Mouse (Mus musculus): ENCODE measurements at regions not wholly inside any gene's neighbourhood (a gene's known extent, or its start where the extent isn't known, plus 50 kb on each side); places are given as distances from the start of the nearest gene placed in this dataset.

DNA sequence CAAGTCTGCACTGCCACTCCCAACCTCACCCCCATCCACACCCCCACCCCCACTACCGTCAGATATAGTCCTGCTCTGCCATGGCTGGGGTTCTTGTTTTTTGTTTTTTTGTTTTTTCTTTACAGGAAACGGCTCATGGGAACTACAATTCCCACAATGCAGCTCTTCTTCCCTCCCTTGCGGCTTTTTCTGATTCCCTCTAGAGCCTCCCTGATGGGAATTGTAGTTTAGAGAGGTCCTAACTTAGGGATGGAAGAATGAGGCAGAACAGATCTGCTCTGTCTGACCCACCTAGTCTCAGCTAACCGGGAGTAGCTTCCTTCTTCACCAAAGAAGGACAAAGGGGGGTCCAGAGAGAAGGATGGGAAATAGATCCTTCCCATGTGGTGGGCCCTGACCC lies 98.7 kb upstream of the Mvb12b start:
- DNase-seq (ENCODE audit: extremely low spot score in 1 of 2, low spot score in 1 of 2) = peak; percentile 51 to 82

- peak in 1 of 2 experiments; percentile 48 for DNase-seq (ENCODE audit: extremely low spot score in 1 of 2, low spot score in 1 of 2)
Observed at GRCm38 (mm10) chr2:33985316-33985715, 97.6 kb upstream of the Mvb12b start.

DNA sequence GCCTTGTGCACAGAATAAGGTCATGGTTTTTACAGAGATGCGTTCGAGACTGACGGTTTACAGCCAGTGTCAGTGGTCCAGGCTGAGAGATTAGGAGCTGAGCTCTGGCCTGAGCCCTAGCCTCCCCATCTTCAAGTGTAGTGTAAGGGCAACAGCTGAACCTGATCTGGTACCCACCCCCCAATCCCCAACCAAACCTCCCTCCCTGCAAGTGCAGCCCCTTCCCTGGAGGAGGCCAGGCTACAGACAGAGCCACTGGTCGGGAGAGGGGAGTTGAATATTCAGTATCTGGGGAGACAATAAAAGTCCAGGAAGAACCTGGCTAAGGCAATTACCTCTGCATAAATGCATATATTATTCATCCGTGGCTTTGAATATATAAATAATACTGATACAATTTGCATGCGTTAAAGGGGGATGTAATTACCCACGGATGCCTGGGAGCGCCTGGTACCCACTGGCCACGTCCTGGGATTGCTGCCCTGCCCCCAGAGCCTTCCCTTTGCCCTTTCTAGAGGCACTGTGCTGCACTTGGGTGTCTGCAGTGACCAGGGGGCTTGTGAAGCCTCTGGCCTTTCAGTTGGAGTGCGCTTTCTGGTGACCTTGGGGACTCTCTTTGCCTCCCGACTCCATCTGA lies 95.5 kb upstream of the Mvb12b start:
- DNase-seq (ENCODE audit: extremely low spot score in 1 of 2, low spot score in 1 of 2) = no peak

GRCm38 (mm10) chr2:33981936-33982335 lies 94.2 kb upstream of the Mvb12b start:
- DNase-seq (ENCODE audit: extremely low spot score in 1 of 2, low spot score in 1 of 2) = no peak

GRCm38 (mm10) chr2:33981321-33981720 lies 93.6 kb upstream of the Mvb12b start:
- DNase-seq (ENCODE audit: extremely low spot score in 1 of 2, low spot score in 1 of 2) = no peak

DNA sequence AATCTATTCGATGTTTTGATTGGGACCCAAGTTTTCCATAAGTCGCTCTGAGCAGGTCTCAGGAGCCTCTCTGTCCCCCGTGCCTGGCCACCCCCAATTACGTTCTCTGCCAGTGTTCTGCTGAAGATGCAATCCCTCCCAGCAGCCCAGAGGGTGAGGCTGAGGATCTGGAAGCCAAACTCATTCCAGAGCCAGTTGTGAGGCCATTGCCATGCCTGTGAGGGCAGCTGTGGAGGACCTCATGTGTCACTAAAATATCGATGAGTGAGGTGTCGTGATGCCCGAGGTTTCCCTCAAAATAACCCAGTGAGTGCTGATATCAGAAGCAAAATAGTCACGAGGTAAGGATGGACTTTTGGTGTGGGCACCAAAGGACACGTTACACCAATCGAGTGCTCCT lies 93.1 kb upstream of the Mvb12b start:
- no peak for DNase-seq (ENCODE audit: extremely low spot score in 1 of 2, low spot score in 1 of 2)

GRCm38 (mm10) chr2:33979276-33979675 lies 91.5 kb upstream of the Mvb12b start:
- no peak for DNase-seq (ENCODE audit: extremely low spot score in 1 of 2, low spot score in 1 of 2)

GRCm38 (mm10) chr2:33978550-33978949 lies 90.8 kb upstream of the Mvb12b start:
- DNase-seq (ENCODE audit: extremely low spot score in 1 of 2, low spot score in 1 of 2) = no peak

DNA sequence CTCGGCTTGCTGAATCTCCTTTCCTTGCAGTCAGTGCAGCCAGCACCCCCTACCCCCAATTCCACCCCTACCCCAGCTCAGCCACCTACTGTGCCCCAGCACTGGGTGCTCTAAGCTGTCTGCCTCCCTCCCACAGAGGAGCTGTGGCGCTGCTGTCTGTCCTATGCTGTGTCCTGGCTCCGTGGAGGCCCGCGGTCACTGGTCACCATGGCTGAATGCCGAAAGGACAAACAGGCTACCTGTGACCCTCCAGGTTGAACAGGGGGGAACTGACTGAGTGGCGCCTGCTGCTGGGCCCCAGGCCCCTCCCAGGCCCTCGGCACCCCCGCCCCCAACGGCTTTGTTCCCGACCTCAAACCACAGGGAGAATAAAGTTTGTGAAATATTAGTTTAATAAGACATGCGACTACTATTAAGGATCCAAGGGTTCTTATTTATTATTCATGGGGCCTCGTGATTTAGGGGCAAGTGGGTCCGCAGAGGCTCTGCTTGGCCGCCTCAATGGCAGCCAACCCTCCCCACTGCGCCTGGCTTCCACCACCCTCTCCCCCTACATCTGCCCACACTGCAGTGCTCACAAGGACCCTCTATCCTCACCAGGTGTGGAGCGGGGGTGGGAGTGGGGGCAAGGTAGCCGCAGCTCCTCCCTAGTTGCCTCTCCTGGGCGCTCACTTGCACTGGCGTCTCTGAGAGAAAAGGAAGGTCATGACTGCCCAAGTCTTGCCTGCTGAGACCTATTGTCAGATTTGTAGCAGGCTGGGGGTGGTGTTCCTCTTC lies 90.0 kb upstream of the Mvb12b start:
- no peak for DNase-seq (ENCODE audit: extremely low spot score in 1 of 2, low spot score in 1 of 2)

DNA sequence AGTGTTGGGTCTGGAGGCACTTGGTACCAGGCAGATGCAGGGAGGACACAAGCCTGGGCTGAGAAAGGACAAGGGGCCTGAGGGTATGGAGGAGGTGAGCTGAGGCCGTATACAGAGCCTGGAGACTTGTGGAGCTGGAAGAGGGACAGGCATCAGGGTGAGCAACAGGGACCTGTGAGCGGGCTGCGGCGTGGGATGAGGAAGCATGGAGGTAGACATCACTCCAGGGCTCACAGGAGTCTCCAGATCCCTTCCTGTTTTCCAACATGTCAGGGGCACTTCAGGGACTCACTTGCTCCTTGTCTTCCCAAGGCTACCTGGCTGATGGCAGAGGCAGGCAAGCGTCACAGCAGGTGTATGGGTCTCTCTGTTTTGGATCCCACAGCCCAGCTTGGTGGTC lies 89.4 kb upstream of the Mvb12b start:
- DNase-seq (ENCODE audit: extremely low spot score in 1 of 2, low spot score in 1 of 2) = no peak

GRCm38 (mm10) chr2:33976183-33976582 lies 88.4 kb upstream of the Mvb12b start:
- no peak for DNase-seq (ENCODE audit: extremely low spot score in 1 of 2, low spot score in 1 of 2)

GRCm38 (mm10) chr2:33975423-33976127 lies 87.8 kb upstream of the Mvb12b start:
- DNase-seq (ENCODE audit: extremely low spot score in 1 of 2, low spot score in 1 of 2) = peak in 1 of 2 experiments; percentile 39

DNA sequence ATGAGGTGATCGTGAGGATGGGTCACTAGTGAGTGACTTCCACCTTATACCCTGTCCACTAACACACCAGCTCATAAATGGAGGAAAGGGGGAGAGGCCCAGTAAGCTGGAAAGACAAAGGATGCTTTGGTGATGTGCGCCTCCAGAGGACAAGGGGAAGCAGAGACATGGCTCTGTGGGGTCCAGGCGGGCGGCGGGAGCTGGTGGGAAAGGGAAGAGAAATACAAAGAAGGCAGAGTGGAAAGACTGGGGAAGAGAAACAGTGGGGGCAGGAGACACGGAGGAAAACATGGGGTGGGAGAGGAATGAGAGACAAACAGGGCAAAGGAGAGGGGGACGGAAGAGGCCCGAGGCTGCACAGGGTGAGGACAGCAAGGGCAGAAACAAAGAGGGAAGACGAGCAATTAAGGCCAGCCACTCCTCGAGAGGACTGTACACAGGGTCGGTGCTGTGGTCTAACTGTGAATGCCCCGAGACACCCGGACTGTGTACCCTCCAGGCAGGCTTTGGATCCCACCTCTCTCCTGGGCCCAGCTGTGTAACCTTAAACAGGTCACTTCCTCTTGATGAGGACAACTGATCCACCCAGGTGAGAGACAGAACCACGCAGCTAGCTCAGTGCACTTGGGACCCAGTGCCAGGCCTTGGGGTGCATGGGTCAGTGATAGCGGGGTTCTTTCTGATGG lies 87.1 kb upstream of the Mvb12b start:
- DNase-seq (ENCODE audit: extremely low spot score in 1 of 2, low spot score in 1 of 2) = no peak

GRCm38 (mm10) chr2:33974031-33974430 lies 86.3 kb upstream of the Mvb12b start:
- no peak for DNase-seq (ENCODE audit: extremely low spot score in 1 of 2, low spot score in 1 of 2)

DNA sequence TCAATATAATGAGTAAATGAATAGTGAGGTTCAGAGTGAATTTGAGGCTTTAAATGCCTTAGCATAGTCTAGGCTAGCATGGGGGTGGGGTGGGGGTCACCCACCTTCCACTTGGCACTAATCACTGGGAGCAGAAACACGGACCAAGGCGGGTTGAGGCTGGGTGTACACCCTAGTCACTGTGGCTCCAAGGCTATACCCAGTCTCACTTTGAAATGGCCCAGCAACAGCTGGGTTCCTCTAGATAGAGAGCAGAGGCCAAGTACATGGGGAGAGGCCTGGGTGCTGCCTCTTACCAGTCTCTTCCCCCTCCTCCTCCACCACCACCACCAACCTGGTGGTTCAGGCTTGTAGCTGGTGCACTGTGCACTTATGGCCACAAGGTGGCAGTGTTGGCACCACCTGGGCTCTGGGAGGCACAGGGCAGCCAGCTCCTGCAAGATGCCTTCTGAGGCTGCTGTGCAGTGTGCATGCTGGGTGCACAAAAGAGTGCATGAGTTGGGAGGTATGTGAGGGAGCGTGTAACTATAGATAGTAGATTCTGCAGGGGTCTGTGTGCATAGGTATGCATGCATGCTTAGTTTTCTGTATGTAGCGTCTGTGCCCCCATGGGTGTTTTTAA lies 85.6 kb upstream of the Mvb12b start:
- peak; percentile 63 to 89 for DNase-seq (ENCODE audit: extremely low spot score in 1 of 2, low spot score in 1 of 2)

DNA sequence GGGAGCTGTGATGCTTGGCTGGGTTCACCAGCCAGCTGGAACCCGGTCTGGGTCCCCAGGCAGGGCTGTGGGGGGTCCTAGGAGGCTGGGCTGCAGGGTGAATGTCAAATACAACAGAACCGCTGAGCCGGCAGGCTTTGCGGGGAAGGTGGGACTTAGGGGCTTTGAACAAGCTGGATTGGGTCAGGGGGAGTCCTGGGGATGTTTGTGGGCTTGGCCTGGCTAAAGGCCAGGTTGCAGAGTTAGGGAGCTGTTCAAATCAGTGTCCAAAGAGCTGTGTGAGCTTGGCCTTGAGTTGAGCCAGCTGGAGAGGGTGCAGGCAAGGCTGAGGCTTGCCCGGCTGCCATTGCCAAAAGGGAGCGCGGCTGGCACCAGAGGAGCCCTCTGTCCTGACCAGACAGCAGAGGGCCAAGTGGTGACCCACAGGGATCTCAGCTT lies 79.3 kb upstream of the Mvb12b start:
- peak in 1 of 2 experiments; percentile 21 for DNase-seq (ENCODE audit: extremely low spot score in 1 of 2, low spot score in 1 of 2)

GRCm38 (mm10) chr2:33966389-33966983 lies 78.7 kb upstream of the Mvb12b start:
- DNase-seq (ENCODE audit: extremely low spot score in 1 of 2, low spot score in 1 of 2) = no peak

DNA sequence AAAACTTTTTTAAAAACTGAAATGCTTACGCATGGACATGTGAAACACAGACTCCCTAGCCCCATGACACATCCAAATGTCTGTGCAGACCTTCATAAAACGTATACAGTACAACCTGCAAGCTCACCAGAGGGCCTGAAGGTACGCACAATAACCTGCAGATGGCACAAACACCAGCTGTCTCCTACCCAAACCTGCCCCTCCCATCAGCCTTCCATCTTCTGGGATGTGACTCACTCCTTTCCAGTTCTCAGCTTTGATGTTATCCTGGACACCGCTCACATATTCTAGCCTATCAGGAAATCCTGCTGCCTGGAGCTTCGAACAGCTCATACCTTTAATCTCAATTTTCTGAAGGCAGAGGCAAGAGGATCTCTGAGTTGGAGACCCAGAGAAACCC lies 76.3 kb upstream of the Mvb12b start:
- no peak for DNase-seq (ENCODE audit: extremely low spot score in 1 of 2, low spot score in 1 of 2)

GRCm38 (mm10) chr2:33962355-33963037 lies 74.8 kb upstream of the Mvb12b start:
- no peak for DNase-seq (ENCODE audit: extremely low spot score in 1 of 2, low spot score in 1 of 2)

GRCm38 (mm10) chr2:33961566-33961965 lies 73.8 kb upstream of the Mvb12b start:
- no peak for DNase-seq (ENCODE audit: extremely low spot score in 1 of 2, low spot score in 1 of 2)
